Mouse (Mus musculus) forebrain, embryonic 14.5 days (tissue): Measurements from ENCODE around the gene Slc35e3. TPM values are rescaled to one million over a fixed set of nuclear protein-coding genes. Genes with fewer than 3 reads are reported as not detected.

Source experiments
- ATAC-seq: fragments of 200-750 bp; cut with Nextera tagmentation; 2 replicates; pipeline ENCODE4 v1.8.0; 2017; ENCODE audit warnings: mild to moderate bottlenecking, moderate library complexity
- DNase-seq: peaks from one replicate; pipeline ENCODE4 v3.0.0-alpha.2; 2015; ENCODE audit warnings: low spot score
- H3K27ac ChIP-seq: fragments of 300-500 bp; sonication (generic); 2 replicates; pipeline ENCODE4 v1.5.1; 2014; ENCODE audit warnings: low read depth, mild to moderate bottlenecking, control low read depth, low read length, moderate library complexity
- H3K27me3 ChIP-seq: fragments of 300-500 bp; sonication (generic); replicated peaks from 2 replicates; pipeline ENCODE4 v1.6.1; 2014; ENCODE audit warnings: low read length, control low read depth, mixed read lengths; ENCODE audit not compliant: control insufficient read depth, insufficient read depth
- H3K36me3 ChIP-seq: fragments of 300-500 bp; sonication (generic); 2 replicates; pipeline ENCODE4 v1.6.1; 2014; ENCODE audit warnings: low read length, control low read depth; ENCODE audit not compliant: control insufficient read depth, insufficient read depth
- H3K4me1 ChIP-seq: fragments of 300-500 bp; sonication (generic); 2 replicates; pipeline ENCODE4 v1.6.1; 2014; ENCODE audit warnings: antibody characterized with exemption, low read length, control low read depth; ENCODE audit not compliant: control insufficient read depth, insufficient read depth
- H3K4me2 ChIP-seq: fragments of 300-500 bp; sonication (generic); 2 replicates; pipeline ENCODE4 v1.6.1; 2014; ENCODE audit warnings: mild to moderate bottlenecking, control low read depth, low read length
- H3K4me3 ChIP-seq: fragments of 300-500 bp; sonication (generic); 2 replicates; pipeline ENCODE4 v1.5.1; 2014; ENCODE audit warnings: low read depth, low read length, control low read depth
- H3K9ac ChIP-seq: fragments of 300-500 bp; sonication (generic); 2 replicates; pipeline ENCODE4 v1.6.1; 2014; ENCODE audit warnings: mild to moderate bottlenecking, low read length, control low read depth, moderate library complexity
- H3K9me3 ChIP-seq: fragments of 300-500 bp; sonication (generic); replicated peaks from 2 replicates; pipeline ENCODE4 v1.6.1; 2016; ENCODE audit warnings: low read length, control low read depth, mixed read lengths; ENCODE audit not compliant: control insufficient read depth
- WGBS: fragments of 180-500 bp; shearing (Covaris S2); extraction: QIAGEN DNeasy Blood & Tissue Kit; methylation state at CpG from one replicate; pipeline ENCODE4 v1.1.7; 2014; 5-methylcytosine and 5-hydroxymethylcytosine counted together
- polyA plus RNA-seq: library from polyadenylated mRNA; unstranded; fragments of >200 nt; fragmentation: Nextera tagmentation; extraction: Ambion mirVana; gene quantifications from 2 replicates; pipeline ENCODE4 v1.2.1, GENCODE M21; 2014

The Slc35e3 gene
- polyA plus RNA-seq, 1 experiment from 2014 or later: 17.7 TPM

GRCm38 (mm10) chr10:117697561-117698115, 48.5 kb downstream of the Slc35e3 start:
- H3K4me3 ChIP-seq: no peak overlapping the region
- ATAC-seq: no peak
- H3K4me1 ChIP-seq: no peaks in the 10 kb centered on the region
- DNase-seq: no peak
- 95% methylated on average over 3 of the region's 3 CpGs for WGBS
- H3K36me3 ChIP-seq: peaks cover 90% of the 10 kb centered on the region
- H3K9me3 ChIP-seq: no peaks in the 10 kb centered on the region
- no peak overlapping the region for H3K4me2 ChIP-seq
- H3K9ac ChIP-seq: no peak overlapping the region
- no peak overlapping the region for H3K27ac ChIP-seq
- no peaks in the 10 kb centered on the region for H3K27me3 ChIP-seq

- WGBS: 95% methylated on average over 6 of the region's 6 CpGs
- no peaks in the 10 kb centered on the region for H3K9me3 ChIP-seq
- no peak overlapping the region for H3K9ac ChIP-seq
- no peak overlapping the region for H3K4me3 ChIP-seq
- H3K4me1 ChIP-seq: no peaks in the 10 kb centered on the region
- no peaks in the 10 kb centered on the region for H3K27me3 ChIP-seq
- ATAC-seq: no peak
- peaks cover 91% of the 10 kb centered on the region for H3K36me3 ChIP-seq
- no peak overlapping the region for H3K4me2 ChIP-seq
- H3K27ac ChIP-seq: no peak overlapping the region
- DNase-seq: no peak
These were observed 49.2 kb downstream of the Slc35e3 start for GRCm38 (mm10) chr10:117696827-117697560.

GRCm38 (mm10) chr10:117696021-117696826, 49.9 kb downstream of the Slc35e3 start:
- Histone ChIP-seq H3K9ac (no peak overlapping the region), H3K27me3 (no peaks in the 10 kb centered on the region), H3K4me2 (no peak overlapping the region), H3K27ac (no peak overlapping the region), H3K36me3 (peaks cover 93% of the 10 kb centered on the region), H3K9me3 (no peaks in the 10 kb centered on the region), H3K4me3 (no peak overlapping the region), H3K4me1 (no peaks in the 10 kb centered on the region)
- 93% methylated on average over 8 of the region's 8 CpGs for WGBS
- ATAC-seq (no peak), DNase-seq (no peak)

GRCm38 (mm10) chr10:117695605-117696004, 50.6 kb downstream of the Slc35e3 start:
- Histone ChIP-seq H3K4me2 (no peak overlapping the region), H3K9ac (no peak overlapping the region), H3K9me3 (no peaks in the 10 kb centered on the region), H3K4me3 (no peak overlapping the region), H3K36me3 (peaks cover 94% of the 10 kb centered on the region), H3K4me1 (no peaks in the 10 kb centered on the region), H3K27me3 (no peaks in the 10 kb centered on the region), H3K27ac (no peak overlapping the region)
- ATAC-seq (no peak), DNase-seq (no peak)
- WGBS: 95% methylated on average over 4 of the region's 4 CpGs

GRCm38 (mm10) chr10:117695027-117695426, 51.1 kb downstream of the Slc35e3 start:
- Histone ChIP-seq H3K4me1 (no peaks in the 10 kb centered on the region), H3K4me2 (no peak overlapping the region), H3K27me3 (no peaks in the 10 kb centered on the region), H3K9me3 (no peaks in the 10 kb centered on the region), H3K27ac (no peak overlapping the region), H3K4me3 (no peak overlapping the region), H3K36me3 (peaks cover 94% of the 10 kb centered on the region), H3K9ac (no peak overlapping the region)
- 92% methylated on average over 4 of the region's 4 CpGs for WGBS
- no peak for ATAC-seq
- no peak for DNase-seq

GRCm38 (mm10) chr10:117694255-117694953, 51.8 kb downstream of the Slc35e3 start:
- H3K27me3 ChIP-seq: no peaks in the 10 kb centered on the region
- no peak overlapping the region for H3K4me2 ChIP-seq
- no peak for ATAC-seq
- H3K9me3 ChIP-seq: no peaks in the 10 kb centered on the region
- peaks cover 93% of the 10 kb centered on the region for H3K36me3 ChIP-seq
- no peak for DNase-seq
- no peaks in the 10 kb centered on the region for H3K4me1 ChIP-seq
- no peak overlapping the region for H3K4me3 ChIP-seq
- no peak overlapping the region for H3K9ac ChIP-seq
- H3K27ac ChIP-seq: no peak overlapping the region
- WGBS: 92% methylated on average over 6 of the region's 6 CpGs

- ATAC-seq (no peak), DNase-seq (no peak)
- Histone ChIP-seq H3K4me2 (no peak overlapping the region), H3K4me1 (no peaks in the 10 kb centered on the region), H3K36me3 (peaks cover 92% of the 10 kb centered on the region), H3K27me3 (no peaks in the 10 kb centered on the region), H3K9ac (no peak overlapping the region), H3K4me3 (no peak overlapping the region), H3K27ac (no peak overlapping the region), H3K9me3 (no peaks in the 10 kb centered on the region)
- 95% methylated on average over 5 of the region's 5 CpGs for WGBS
These were observed 53.2 kb downstream of the Slc35e3 start for GRCm38 (mm10) chr10:117692953-117693352.

- H3K27me3 ChIP-seq: no peaks in the 10 kb centered on the region
- H3K9me3 ChIP-seq: no peaks in the 10 kb centered on the region
- H3K4me1 ChIP-seq: no peaks in the 10 kb centered on the region
- H3K9ac ChIP-seq: no peak overlapping the region
- H3K4me3 ChIP-seq: no peak overlapping the region
- H3K27ac ChIP-seq: no peak overlapping the region
- no peak overlapping the region for H3K4me2 ChIP-seq
- H3K36me3 ChIP-seq: peaks cover 91% of the 10 kb centered on the region
- ATAC-seq: no peak
- no peak for DNase-seq
These were observed 54.0 kb downstream of the Slc35e3 start for GRCm38 (mm10) chr10:117692173-117692572.
